Mouse (Mus musculus) midbrain, postnatal 0 days (tissue): Measurements from ENCODE around the gene Cnn1. TPM values are rescaled to one million over a fixed set of nuclear protein-coding genes. Genes with fewer than 3 reads are reported as not detected.

Experiments used
- ATAC-seq: fragments of 200-750 bp; cut with Nextera tagmentation; 2 replicates; pipeline ENCODE4 v1.8.0; 2017; ENCODE audit warnings: moderate number of reproducible peaks, mild to moderate bottlenecking, moderate TSS enrichment, moderate library complexity; ENCODE audit not compliant: low FRiP score
- DNase-seq: peaks from one replicate; pipeline ENCODE4 v3.0.0-alpha.2; 2015; ENCODE audit warnings: low spot score
- H3K27ac ChIP-seq: fragments of 300-500 bp; sonication (generic); 2 replicates; pipeline ENCODE4 v1.5.1; 2014; ENCODE audit warnings: low read depth, mild to moderate bottlenecking, low read length, mixed read lengths
- H3K27me3 ChIP-seq: fragments of 300-500 bp; sonication (generic); 2 replicates; pipeline ENCODE4 v1.6.1; 2014; ENCODE audit warnings: low read length, control low read depth, mixed read lengths; ENCODE audit not compliant: insufficient read depth
- H3K36me3 ChIP-seq: fragments of 300-500 bp; sonication (generic); 2 replicates; pipeline ENCODE4 v1.6.1; 2014; ENCODE audit warnings: low read length, control low read depth, mixed read lengths; ENCODE audit not compliant: insufficient read depth
- H3K4me1 ChIP-seq: fragments of 300-500 bp; sonication (generic); 2 replicates; pipeline ENCODE4 v1.6.1; 2014; ENCODE audit warnings: mild to moderate bottlenecking, control low read depth, antibody characterized with exemption, low read length, mixed read lengths; ENCODE audit not compliant: insufficient read depth
- H3K4me2 ChIP-seq: fragments of 300-500 bp; sonication (generic); 2 replicates; pipeline ENCODE4 v1.6.1; 2014; ENCODE audit warnings: low read depth, mild to moderate bottlenecking, low read length, mixed read lengths; ENCODE audit not compliant: poor library complexity, severe bottlenecking
- H3K4me3 ChIP-seq: fragments of 300-500 bp; sonication (generic); 2 replicates; pipeline ENCODE4 v1.5.1; 2014; ENCODE audit warnings: low read depth, mild to moderate bottlenecking, low read length, moderate library complexity
- H3K9ac ChIP-seq: fragments of 300-500 bp; sonication (generic); replicated peaks from 2 replicates; pipeline ENCODE4 v1.6.1; 2014; ENCODE audit warnings: mild to moderate bottlenecking, low read length, moderate library complexity, mixed read lengths; ENCODE audit not compliant: poor library complexity, severe bottlenecking
- H3K9me3 ChIP-seq: fragments of 300-500 bp; sonication (generic); 2 replicates; pipeline ENCODE4 v1.6.1; 2016; ENCODE audit warnings: low read length, control low read depth
- CTCF ChIP-seq: IDR thresholded peaks from 2 replicates; pipeline ENCODE4 v1.5.1; 2016; ENCODE audit warnings: antibody characterized with exemption, mild to moderate bottlenecking
- WGBS: fragments of 180-500 bp; shearing (Covaris S2); extraction: QIAGEN DNeasy Blood & Tissue Kit; methylation state at CpG from one replicate; pipeline ENCODE4 v1.1.7; 2014; 5-methylcytosine and 5-hydroxymethylcytosine counted together
- polyA plus RNA-seq: library from polyadenylated mRNA; unstranded; fragments of >200 nt; fragmentation: Nextera tagmentation; extraction: Ambion mirVana; gene quantifications from 2 replicates; pipeline ENCODE4 v1.2.1, GENCODE M21; 2015
- total RNA-seq: library from RNA; depleted of rRNA; stranded (reverse); fragments of >200 nt; gene quantifications from 2 replicates; pipeline ENCODE4 v1.2.3, GENCODE M21; 2014

Gene Cnn1
- total and polyA plus RNA-seq, 2 experiments from 2014 or later: 0.77 to 1.2 TPM

- no peak overlapping the region for H3K9ac ChIP-seq
- H3K4me3 ChIP-seq: peak overlapping the region; percentile 20; the same call in 1 of the 2 replicates
- DNase-seq (peak; percentile 60), ATAC-seq (peak; percentile 60; the same call in 1 of the 2 replicates)
- peaks cover 25% of the 10 kb centered on the region for H3K27me3 ChIP-seq
- 2% methylated on average over 24 of the region's 24 CpGs for WGBS
- H3K9me3 ChIP-seq: no peaks in the 10 kb centered on the region
- TF ChIP-seq CTCF: peak; percentile 67
- no peak overlapping the region for H3K27ac ChIP-seq
- no peaks in the 10 kb centered on the region for H3K4me1 ChIP-seq
- H3K36me3 ChIP-seq: no peaks in the 10 kb centered on the region
- peak overlapping the region; percentile 53 for H3K4me2 ChIP-seq
Observed at GRCm38 (mm10) chr9:22095854-22096307, 3.1 kb upstream of the Cnn1 start.

- no peak overlapping the region for H3K27ac ChIP-seq
- H3K4me2 ChIP-seq: no peak overlapping the region; the same call in 1 of the 2 replicates
- no peak overlapping the region for H3K4me3 ChIP-seq
- 5% methylated on average over 18 of the region's 18 CpGs for WGBS
- H3K9me3 ChIP-seq: no peaks in the 10 kb centered on the region
- no peaks in the 10 kb centered on the region for H3K4me1 ChIP-seq
- no peak overlapping the region for H3K9ac ChIP-seq
- no peak for ATAC-seq
- peaks cover 30% of the 10 kb centered on the region for H3K27me3 ChIP-seq
- no peak for DNase-seq
- TF ChIP-seq CTCF: no peak
- H3K36me3 ChIP-seq: no peaks in the 10 kb centered on the region
Observed at GRCm38 (mm10) chr9:22099922-22100321, 906 bp downstream of the Cnn1 start.

- Histone ChIP-seq H3K4me3 (no peak overlapping the region), H3K9ac (no peak overlapping the region), H3K27me3 (no peaks in the 10 kb centered on the region), H3K4me2 (no peak overlapping the region), H3K4me1 (no peaks in the 10 kb centered on the region), H3K36me3 (peaks cover 26% of the 10 kb centered on the region), H3K9me3 (no peaks in the 10 kb centered on the region), H3K27ac (no peak overlapping the region)
- 89% methylated on average over 9 of the region's 9 CpGs for WGBS
- no peak for ATAC-seq
- no peak for TF ChIP-seq CTCF
- DNase-seq: no peak
Observed at GRCm38 (mm10) chr9:22108194-22108593, 9.2 kb downstream of the Cnn1 start.

GRCm38 (mm10) chr9:22115635-22116034 lies 16.6 kb downstream of the Cnn1 start:
- 90% methylated on average over 4 of the region's 4 CpGs for WGBS
- H3K9me3 ChIP-seq: no peaks in the 10 kb centered on the region
- peak overlapping the region; percentile 81; the same call in 1 of the 2 replicates for H3K9ac ChIP-seq
- no peaks in the 10 kb centered on the region for H3K27me3 ChIP-seq
- no peak overlapping the region for H3K27ac ChIP-seq
- no peak for TF ChIP-seq CTCF
- DNase-seq (no peak), ATAC-seq (no peak)
- H3K4me1 ChIP-seq: peaks cover 6% of the 10 kb centered on the region; the same call in 1 of the 2 replicates
- H3K36me3 ChIP-seq: peaks cover 28% of the 10 kb centered on the region
- peak overlapping the region; percentile 93 for H3K4me3 ChIP-seq
- H3K4me2 ChIP-seq: peak overlapping the region; percentile 69

GRCm38 (mm10) chr9:22116086-22116485 lies 17.1 kb downstream of the Cnn1 start:
- peaks cover 24% of the 10 kb centered on the region for H3K36me3 ChIP-seq
- H3K9me3 ChIP-seq: no peaks in the 10 kb centered on the region
- H3K4me3 ChIP-seq: peak overlapping the region; percentile 93
- ATAC-seq (no peak), DNase-seq (peak; percentile 50)
- WGBS: 17% methylated on average over 15 of the region's 15 CpGs
- H3K27ac ChIP-seq: 0 out of 2 replicates have a peak overlapping the region, but pooled peaks have one; percentile 62
- no peak for TF ChIP-seq CTCF
- no peaks in the 10 kb centered on the region for H3K27me3 ChIP-seq
- peak overlapping the region; percentile 81 for H3K9ac ChIP-seq
- H3K4me2 ChIP-seq: peak overlapping the region; percentile 69
- peaks cover 6% of the 10 kb centered on the region; the same call in 1 of the 2 replicates for H3K4me1 ChIP-seq

GRCm38 (mm10) chr9:22116740-22117426 lies 17.9 kb downstream of the Cnn1 start, which contains the start of gene Elof1:
Gene Elof1 (minus strand): TSS chr9:22117172.
- peak within 1 kb of the TSS; percentile 93 for H3K4me3 ChIP-seq
- WGBS: under 1% methylated on average over 52 of the region's 52 CpGs
- no peak; the same call in 1 of the 2 replicates for TF ChIP-seq CTCF
- no peaks in the 10 kb centered on the region for H3K9me3 ChIP-seq
- ATAC-seq (peak; percentile 91), DNase-seq (peak; percentile 99)
- peak within 1 kb of the TSS; percentile 69 for H3K4me2 ChIP-seq
- H3K9ac ChIP-seq: peak within 1 kb of the TSS; percentile 81
- peaks cover 6% of the 10 kb centered on the region; the same call in 1 of the 2 replicates for H3K4me1 ChIP-seq
- peaks cover 19% of the 10 kb centered on the region for H3K36me3 ChIP-seq
- peak within 1 kb of the TSS; percentile 74 for H3K27ac ChIP-seq
- no peaks in the 10 kb centered on the region for H3K27me3 ChIP-seq
